Mouse (Mus musculus) granulocyte monocyte progenitor cell, adult 5-6 weeks (primary cell): ENCODE measurements at regions not wholly inside any gene's neighbourhood (a gene's known extent, or its start where the extent isn't known, plus 50 kb on each side); places are given as distances from the start of the nearest gene placed in this dataset.

Source experiments
- ATAC-seq: replicated peaks from 2 replicates; pipeline ENCODE4 v1.8.0; 2016; ENCODE audit warnings: mild to moderate bottlenecking, moderate TSS enrichment, inconsistent platforms; ENCODE audit not compliant: poor library complexity, severe bottlenecking

- no peak for ATAC-seq
Measured at GRCm38 (mm10) chr1:138011581-138011980, 163.9 kb downstream of the Ptprc start.

- no peak for ATAC-seq
Measured at GRCm38 (mm10) chr1:138010910-138011477, 164.5 kb downstream of the Ptprc start.

- no peak for ATAC-seq
Measured at GRCm38 (mm10) chr1:138006811-138007210, 168.7 kb downstream of the Ptprc start.

- ATAC-seq, result no peak
Measured at GRCm38 (mm10) chr1:138004319-138004718, 171.2 kb downstream of the Ptprc start.

GRCm38 (mm10) chr1:137999268-137999900, 176.1 kb downstream of the Ptprc start:
- peak; percentile 69 for ATAC-seq

GRCm38 (mm10) chr1:137996041-137996440, 179.5 kb downstream of the Ptprc start:
- no peak for ATAC-seq

GRCm38 (mm10) chr1:137991936-137992335, 183.6 kb downstream of the Ptprc start:
- ATAC-seq, result no peak

GRCm38 (mm10) chr1:137991412-137991811, 184.1 kb downstream of the Ptprc start:
- ATAC-seq, result no peak

GRCm38 (mm10) chr1:137973406-137973805, 202.1 kb downstream of the Ptprc start:
- no peak for ATAC-seq

- ATAC-seq, result no peak
Measured at GRCm38 (mm10) chr1:137972620-137973350, 202.7 kb downstream of the Ptprc start.

- no peak for ATAC-seq
Measured at GRCm38 (mm10) chr1:137966151-137966836, 209.2 kb downstream of the Ptprc start.

- no peak for ATAC-seq
Measured at GRCm38 (mm10) chr1:137963656-137964055, 211.9 kb downstream of the Ptprc start.

GRCm38 (mm10) chr1:137958040-137958439, 217.5 kb downstream of the Ptprc start:
- no peak for ATAC-seq

GRCm38 (mm10) chr1:137955993-137956392, 219.5 kb downstream of the Ptprc start:
- ATAC-seq, result no peak

GRCm38 (mm10) chr1:137955139-137955538, 220.4 kb downstream of the Ptprc start:
- no peak for ATAC-seq

- ATAC-seq, result no peak
Measured at GRCm38 (mm10) chr1:137953369-137953768, 222.1 kb downstream of the Ptprc start.

GRCm38 (mm10) chr1:137952777-137953176, 222.7 kb downstream of the Ptprc start:
- ATAC-seq, result no peak

GRCm38 (mm10) chr1:137947900-137948299, 227.6 kb downstream of the Ptprc start:
- no peak for ATAC-seq

- no peak for ATAC-seq
Measured at GRCm38 (mm10) chr1:137941776-137942522, 233.6 kb downstream of the Ptprc start.

- no peak for ATAC-seq
Measured at GRCm38 (mm10) chr1:137935746-137936145, 239.8 kb downstream of the Ptprc start.
